Mouse (Mus musculus) MEL (cell line): Measurements from ENCODE around the gene Ramp2. TPM values are rescaled to one million over a fixed set of nuclear protein-coding genes. Genes with fewer than 3 reads are reported as not detected.

Source experiments
- DNase-seq: peaks from one replicate; pipeline ENCODE4 v3.0.0; 2011; ENCODE audit warnings: low read depth, low spot score
- H3K27ac ChIP-seq: 2 replicates; pipeline ENCODE4 v1.5.1; 2012; ENCODE audit warnings: low read depth, mild to moderate bottlenecking, control low read depth, low read length, moderate library complexity; ENCODE audit not compliant: control insufficient read depth
- H3K27me3 ChIP-seq, 2 experiments: fragments of 150-350 bp in 1 of 2; sonication (generic) in 1 of 2; 2 replicates each; pipeline ENCODE4 v1.6.1; 2012; ENCODE audit warnings: low read length in 2 of 2, mild to moderate bottlenecking in 2 of 2, improper control_type of control experiment in 1 of 2, moderate library complexity in 1 of 2; ENCODE audit not compliant: insufficient read depth in 2 of 2, control insufficient read depth in 1 of 2
- H3K36me3 ChIP-seq, 2 experiments: 2 replicates each; pipeline ENCODE4 v1.6.1; 2012 to 2014; ENCODE audit warnings: low read length in 2 of 2, improper control_type of control experiment in 1 of 2, inconsistent platforms in 1 of 2, mild to moderate bottlenecking in 1 of 2; ENCODE audit not compliant: insufficient read depth in 2 of 2, control insufficient read depth in 1 of 2
- H3K4me1 ChIP-seq, 2 experiments: fragments of 150-350 bp in 1 of 2; sonication (generic) in 1 of 2; 2 replicates each; pipeline ENCODE4 v1.6.1; 2012; ENCODE audit warnings: low read length in 2 of 2, improper control_type of control experiment in 1 of 2, mild to moderate bottlenecking in 1 of 2; ENCODE audit not compliant: insufficient read depth in 2 of 2, control insufficient read depth in 1 of 2
- H3K4me3 ChIP-seq, 2 experiments: fragments of 150-350 bp in 1 of 2; sonication (generic) in 1 of 2; 2 replicates each; pipeline ENCODE4 v1.5.1; 2012; ENCODE audit warnings: low read depth in 2 of 2, low read length in 2 of 2, mild to moderate bottlenecking in 2 of 2, moderate library complexity in 2 of 2, control low read depth in 1 of 2, improper control_type of control experiment in 1 of 2; ENCODE audit not compliant: control insufficient read depth in 1 of 2, insufficient read depth in 1 of 2
- H3K79me2 ChIP-seq: 2 replicates; pipeline ENCODE4 v1.6.1; 2012; ENCODE audit warnings: mild to moderate bottlenecking, low read length, moderate library complexity; ENCODE audit not compliant: control insufficient read depth, poor library complexity, insufficient read depth
- H3K9ac ChIP-seq: 2 replicates; pipeline ENCODE4 v1.6.1; 2012; ENCODE audit warnings: low read depth, mild to moderate bottlenecking, control low read depth, low read length, moderate library complexity; ENCODE audit not compliant: control insufficient read depth, poor library complexity, severe bottlenecking
- H3K9me3 ChIP-seq: fragments of 150-350 bp; sonication (generic); replicated peaks from 2 replicates; pipeline ENCODE4 v1.6.1; 2012; ENCODE audit warnings: mild to moderate bottlenecking, low read length, improper control_type of control experiment, moderate library complexity; ENCODE audit not compliant: insufficient read depth
- BHLHE40 ChIP-seq: IDR thresholded peaks from 2 replicates; pipeline ENCODE4 v1.6.1; 2012; ENCODE audit warnings: low read depth, mild to moderate bottlenecking, inconsistent platforms, low read length, improper control_type of control experiment, borderline replicate concordance
- CHD1 ChIP-seq: IDR thresholded peaks from 2 replicates; pipeline ENCODE4 v1.6.1; 2012; ENCODE audit warnings: low read depth, mild to moderate bottlenecking, inconsistent platforms, low read length, improper control_type of control experiment
- CTCF ChIP-seq, 3 experiments: IDR thresholded peaks in 2 of 3; conservative IDR thresholded peaks in 1 of 3; 2 replicates each; pipeline ENCODE4 v1.5.1; 2011 to 2012; ENCODE audit warnings: low read length in 3 of 3, low read depth in 2 of 3, mild to moderate bottlenecking in 2 of 3, improper control_type of control experiment in 1 of 3, inconsistent platforms in 1 of 3, mixed read lengths in 1 of 3, moderate library complexity in 1 of 3; ENCODE audit not compliant: control insufficient read depth in 1 of 3, insufficient read depth in 1 of 3, poor library complexity in 1 of 3, severe bottlenecking in 1 of 3
- ELF1 ChIP-seq: IDR thresholded peaks from 2 replicates; pipeline ENCODE4 v1.6.1; 2014; ENCODE audit warnings: low read depth, mild to moderate bottlenecking, inconsistent platforms, low read length, improper control_type of control experiment, moderate library complexity
- EP300 ChIP-seq, 2 experiments: IDR thresholded peaks; 2 replicates each; pipeline ENCODE4 v1.6.1; 2011; ENCODE audit warnings: improper control_type of control experiment in 2 of 2, low read length in 2 of 2, low read depth in 1 of 2, mild to moderate bottlenecking in 1 of 2
- GATA1 ChIP-seq: IDR thresholded peaks from 2 replicates; pipeline ENCODE4 v1.6.1; 2011; ENCODE audit warnings: low read depth, low read length, improper control_type of control experiment
- KAT2A ChIP-seq: conservative IDR thresholded peaks from 2 replicates; pipeline ENCODE4 v1.6.1; 2012; ENCODE audit warnings: low read depth, low read length, improper control_type of control experiment, inconsistent platforms
- MAFK ChIP-seq: IDR thresholded peaks from 2 replicates; pipeline ENCODE4 v1.6.1; 2011; ENCODE audit warnings: low read depth, mild to moderate bottlenecking, low read length, improper control_type of control experiment, borderline replicate concordance
- MAX ChIP-seq: IDR thresholded peaks from 2 replicates; pipeline ENCODE4 v1.6.1; 2011; ENCODE audit warnings: low read length, improper control_type of control experiment
- MAZ ChIP-seq: IDR thresholded peaks from 2 replicates; pipeline ENCODE4 v1.6.1; 2012; ENCODE audit warnings: low read depth, mild to moderate bottlenecking, inconsistent platforms, low read length, improper control_type of control experiment
- MEF2A ChIP-seq: IDR thresholded peaks from 2 replicates; pipeline ENCODE4 v1.6.1; 2014; ENCODE audit warnings: low read depth, mild to moderate bottlenecking, inconsistent platforms, low read length, improper control_type of control experiment; ENCODE audit not compliant: poor library complexity, insufficient replicate concordance, severe bottlenecking; ENCODE audit errors: extremely low read depth
- MYB ChIP-seq: IDR thresholded peaks from 2 replicates; pipeline ENCODE4 v1.6.1; 2011; ENCODE audit warnings: mild to moderate bottlenecking, low read depth, low read length, improper control_type of control experiment
- MYC ChIP-seq: IDR thresholded peaks from 2 replicates; pipeline ENCODE4 v1.6.1; 2011; ENCODE audit warnings: low read depth, mild to moderate bottlenecking, low read length, improper control_type of control experiment, moderate library complexity
- NELFE ChIP-seq: IDR thresholded peaks from 2 replicates; pipeline ENCODE4 v1.6.1; 2011; ENCODE audit warnings: low read depth, low read length, improper control_type of control experiment
- POLR2AphosphoS2 ChIP-seq: IDR thresholded peaks from 2 replicates; pipeline ENCODE4 v1.6.1; 2011; ENCODE audit warnings: low read length, improper control_type of control experiment
- POLR2AphosphoS5 ChIP-seq: IDR thresholded peaks from 2 replicates; pipeline ENCODE4 v1.6.1; 2012; ENCODE audit warnings: low read depth, borderline replicate concordance, mild to moderate bottlenecking, inconsistent platforms, low read length, moderate library complexity, mixed read lengths
- SMC3 ChIP-seq: IDR thresholded peaks from 2 replicates; pipeline ENCODE4 v1.6.1; 2011; ENCODE audit warnings: low read depth, low read length, improper control_type of control experiment
- TCF12 ChIP-seq: IDR thresholded peaks from 2 replicates; pipeline ENCODE4 v1.6.1; 2014; ENCODE audit warnings: low read depth, mild to moderate bottlenecking, inconsistent platforms, low read length, improper control_type of control experiment, moderate library complexity
- USF1 ChIP-seq: IDR thresholded peaks from 2 replicates; pipeline ENCODE4 v1.6.1; 2014; ENCODE audit warnings: low read depth, mild to moderate bottlenecking, inconsistent platforms, low read length, improper control_type of control experiment, moderate library complexity
- USF2 ChIP-seq, 2 experiments: IDR thresholded peaks; 2 replicates each; pipeline ENCODE4 v1.6.1; 2011 to 2012; ENCODE audit warnings: improper control_type of control experiment in 2 of 2, low read length in 2 of 2, borderline replicate concordance in 1 of 2, inconsistent platforms in 1 of 2, low read depth in 1 of 2, mild to moderate bottlenecking in 1 of 2; ENCODE audit not compliant: insufficient read depth in 1 of 2
- ZC3H11A ChIP-seq: IDR thresholded peaks from 2 replicates; pipeline ENCODE4 v1.6.1; 2012; ENCODE audit warnings: low read depth, mild to moderate bottlenecking, inconsistent platforms, low read length, improper control_type of control experiment
- ZKSCAN1 ChIP-seq: IDR thresholded peaks from 2 replicates; pipeline ENCODE4 v1.6.1; 2012; ENCODE audit warnings: low read depth, mild to moderate bottlenecking, inconsistent platforms, low read length, improper control_type of control experiment, moderate library complexity
- ZNF384 ChIP-seq: IDR thresholded peaks from 2 replicates; pipeline ENCODE4 v1.6.1; 2012; ENCODE audit warnings: low read depth, mild to moderate bottlenecking, inconsistent platforms, low read length, improper control_type of control experiment
- polyA plus RNA-seq, 2 experiments: library from polyadenylated mRNA; stranded (reverse) in 1 of 2; unstranded in 1 of 2; fragments of >175 nt in 1 of 2; fragments of >200 nt in 1 of 2; gene quantifications; 2 replicates each; pipeline versions ENCODE4 v1.2.1 to v1.2.4; 2012; ENCODE audit warnings: low replicate concordance in 2 of 2, low read depth in 1 of 2; ENCODE audit not compliant: insufficient read length in 2 of 2, insufficient read depth in 1 of 2, missing spikeins in 1 of 2
- total RNA-seq: library from RNA; depleted of rRNA; stranded (reverse); fragments of 300-350 nt; gene quantifications from 2 replicates; pipeline ENCODE4 v1.2.3, GENCODE M21; 2012

The Ramp2 gene
- total and polyA plus RNA-seq, 3 experiments: 0.12 TPM; not detected in 2

DNA sequence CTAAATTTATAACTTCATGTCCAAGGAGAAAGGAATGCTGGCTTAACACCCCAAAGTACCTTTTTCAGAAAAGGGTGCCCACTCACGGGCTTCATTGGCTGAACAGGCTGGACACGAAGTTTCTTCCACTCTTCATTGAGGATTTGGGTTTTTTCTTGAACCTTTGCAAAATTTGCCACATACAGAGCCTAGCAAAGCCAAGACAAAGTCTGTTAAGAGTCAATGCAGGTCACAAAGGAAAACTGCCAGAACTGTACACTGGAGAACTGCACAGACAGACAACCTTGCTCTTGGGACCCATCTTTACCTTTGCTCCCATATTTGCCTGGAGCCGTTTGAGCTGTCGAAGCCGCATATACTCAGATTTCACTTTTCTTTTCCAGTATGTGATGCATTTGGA, 28.9 kb upstream of the Ramp2 start:
- no peak overlapping the region for H3K27ac ChIP-seq
- peaks cover 9 to 14% of the 10 kb centered on the region in 2 experiments for H3K4me1 ChIP-seq
- H3K9ac ChIP-seq: no peak overlapping the region
- no peaks in the 10 kb centered on the region for H3K79me2 ChIP-seq
- no peak for DNase-seq
- H3K27me3 ChIP-seq: no peaks in the 10 kb centered on the region
- peaks cover 0 to 15% of the 10 kb centered on the region in 2 experiments; a peak in 3 of 4 replicates for H3K36me3 ChIP-seq
- TF ChIP-seq USF2 (IDR thresholded peaks at IDR 0.05; ENCODE audit: borderline replicate concordance in 1 of 2, insufficient read depth in 1 of 2, low read depth in 1 of 2, low read length in 2 of 2) (no peak), ELF1 (no peak), MAFK (no peak), MYC (no peak), TCF12 (no peak), MEF2A (no peak), MAX (no peak), USF1 (no peak), POLR2AphosphoS5 (no peak), SMC3 (no peak), BHLHE40 (no peak), MYB (no peak), NELFE (no peak), MAZ (no peak), CTCF (IDR thresholded peaks at IDR 0.05 in 2 of 3, conservative IDR thresholded peaks at IDR 0.05 in 1 of 3; ENCODE audit: control insufficient read depth in 1 of 3, insufficient read depth in 1 of 3, low read depth in 2 of 3, low read length in 3 of 3, poor library complexity in 1 of 3, severe bottlenecking in 1 of 3) (no peak), CHD1 (no peak), KAT2A (no peak), ZC3H11A (no peak), EP300 (IDR thresholded peaks at IDR 0.05; ENCODE audit: low read depth in 1 of 2, low read length in 2 of 2) (no peak)
- no peak overlapping the region for H3K4me3 ChIP-seq
- H3K9me3 ChIP-seq: no peaks in the 10 kb centered on the region

DNA sequence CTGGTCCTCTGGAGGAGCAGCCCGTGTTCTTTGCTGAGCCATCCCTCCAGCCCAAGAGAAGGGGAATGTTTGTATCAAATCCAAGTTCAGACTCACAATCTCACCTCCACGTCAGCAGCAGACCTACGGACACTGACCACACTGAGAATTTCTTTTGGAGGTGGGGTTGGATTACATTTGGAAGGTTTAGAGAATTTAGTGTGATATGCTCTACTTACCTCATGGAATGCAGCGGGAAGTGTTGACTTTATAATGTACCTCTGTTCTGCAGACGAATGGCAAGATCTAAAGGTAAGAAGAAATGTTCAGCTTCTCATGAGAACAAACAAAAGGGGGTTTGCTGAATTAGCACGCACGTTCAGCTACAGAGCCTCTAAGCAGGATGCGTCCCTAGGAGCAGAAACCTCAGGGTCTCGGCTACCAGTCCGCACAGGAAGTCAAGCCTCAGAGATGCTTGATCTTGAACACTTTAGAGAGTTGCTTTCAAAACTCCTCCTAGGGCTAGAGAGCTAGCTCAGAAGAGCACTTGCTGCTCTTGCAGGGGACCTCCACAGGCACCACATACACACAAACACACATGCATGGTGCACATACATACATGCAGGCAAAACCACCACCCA, 27.3 kb upstream of the Ramp2 start:
- Histone ChIP-seq H3K9me3 (no peaks in the 10 kb centered on the region), H3K9ac (no peak overlapping the region), H3K27ac (no peak overlapping the region), H3K4me1 (peaks cover 9 to 14% of the 10 kb centered on the region in 2 experiments), H3K27me3 (no peaks in the 10 kb centered on the region), H3K4me3 (no peak overlapping the region), H3K36me3 (peaks cover 0 to 16% of the 10 kb centered on the region in 2 experiments; a peak in 3 of 4 replicates), H3K79me2 (no peaks in the 10 kb centered on the region)
- DNase-seq: no peak
- TF ChIP-seq MAFK (no peak), MYB (no peak), TCF12 (no peak), POLR2AphosphoS2 (no peak), USF1 (no peak), ZNF384 (no peak), GATA1 (no peak), ZKSCAN1 (no peak)
